Mouse (Mus musculus) granulocyte monocyte progenitor cell, adult 5-6 weeks (primary cell): ENCODE data around the gene Chd3. TPM values are rescaled to one million over a fixed set of nuclear protein-coding genes. Genes with fewer than 3 reads are reported as not detected.
"Not testable (repeated sequence)": the region's sequence is repeated elsewhere in the genome, so short reads cannot be mapped to it uniquely, and the experiment has no call there.

ENCODE experiments used
- ATAC-seq: replicated peaks from 2 replicates; pipeline ENCODE4 v1.8.0; 2016; ENCODE audit warnings: mild to moderate bottlenecking, moderate TSS enrichment, inconsistent platforms; ENCODE audit not compliant: poor library complexity, severe bottlenecking
- total RNA-seq, 2 experiments: library from RNA; stranded (forward) in 1 of 2; stranded (reverse) in 1 of 2; fragments of 200-712, 200-1000 nt in 1 of 2; fragments of >200 nt in 1 of 2; fragmentation: Nextera tagmentation in 1 of 2; gene quantifications; 2 replicates each; pipeline ENCODE4 v1.2.3; 2014 to 2017

The Chd3 gene
- total RNA-seq, 2 experiments from 2014 or later: 26.9 to 37.0 TPM

GRCm38 (mm10) chr11:69327157-69327442 is 42.1 kb downstream of the Chd3 start:
- ATAC-seq: no peak

- no peak for ATAC-seq
Observed at GRCm38 (mm10) chr11:69326408-69327156, 42.6 kb downstream of the Chd3 start.

GRCm38 (mm10) chr11:69325628-69326407 is 43.4 kb downstream of the Chd3 start, which contains the start of gene Kcnab3:
Gene Kcnab3 (plus strand): TSS chr11:69326258.
- peak; percentile 73 for ATAC-seq

GRCm38 (mm10) chr11:69324749-69325148 is 44.5 kb downstream of the Chd3 start:
- ATAC-seq: no peak

GRCm38 (mm10) chr11:69323667-69324111 is 45.5 kb downstream of the Chd3 start, which contains the start of the genes Cntrob and Trappc1:
Gene Cntrob (minus strand): TSS chr11:69323775.
Gene Trappc1 (plus strand): TSS chr11:69323980.
- ATAC-seq: peak; percentile 77

- ATAC-seq: no peak
Observed at GRCm38 (mm10) chr11:69322693-69323471, 46.3 kb downstream of the Chd3 start.

GRCm38 (mm10) chr11:69322010-69322409 is 47.2 kb downstream of the Chd3 start:
- no peak for ATAC-seq

- ATAC-seq: no peak
Observed at GRCm38 (mm10) chr11:69321580-69321979, 47.6 kb downstream of the Chd3 start.

GRCm38 (mm10) chr11:69318000-69318399 is 51.2 kb downstream of the Chd3 start:
- ATAC-seq: not testable (repeated sequence)

GRCm38 (mm10) chr11:69316361-69316760 is 52.8 kb downstream of the Chd3 start:
- no peak for ATAC-seq

GRCm38 (mm10) chr11:69311266-69311665 is 57.9 kb downstream of the Chd3 start:
- ATAC-seq: no peak

GRCm38 (mm10) chr11:69306039-69306438 is 63.2 kb downstream of the Chd3 start:
- ATAC-seq: no peak

- ATAC-seq: no peak
Observed at GRCm38 (mm10) chr11:69305291-69305690, 63.9 kb downstream of the Chd3 start.

- ATAC-seq: no peak
Observed at GRCm38 (mm10) chr11:69302817-69303216, 66.4 kb downstream of the Chd3 start.

GRCm38 (mm10) chr11:69298231-69298630 is 71.0 kb downstream of the Chd3 start:
- ATAC-seq: no peak

- no peak for ATAC-seq
Observed at GRCm38 (mm10) chr11:69297799-69298198, 71.4 kb downstream of the Chd3 start.

GRCm38 (mm10) chr11:69295286-69295685 is 73.9 kb downstream of the Chd3 start:
- no peak for ATAC-seq
